Mouse (Mus musculus) cerebellum, adult 2 months (tissue): ENCODE data around the gene Etnk1. TPM values are rescaled to one million over a fixed set of nuclear protein-coding genes. Genes with fewer than 3 reads are reported as not detected.
"Not testable (repeated sequence)": the region's sequence is repeated elsewhere in the genome, so short reads cannot be mapped to it uniquely, and the experiment has no call there.

Experiments
- DNase-seq, 2 experiments: peaks; one replicate each; pipeline ENCODE4 v3.0.0; 2021
- H3K27ac ChIP-seq: fragments of 200-500 bp; 2 replicates; pipeline ENCODE4 v1.5.1; 2012; ENCODE audit warnings: low read length, control low read depth, inconsistent platforms; ENCODE audit not compliant: insufficient read depth
- H3K27me3 ChIP-seq: fragments of 200-500 bp; 2 replicates; pipeline ENCODE4 v1.6.1; 2012; ENCODE audit warnings: inconsistent platforms, mild to moderate bottlenecking, low read length, moderate library complexity; ENCODE audit not compliant: control insufficient read depth, insufficient read depth
- H3K4me1 ChIP-seq: fragments of 200-500 bp; 2 replicates; pipeline ENCODE4 v1.6.1; 2011; ENCODE audit warnings: low read length; ENCODE audit not compliant: control insufficient read depth, insufficient read depth
- H3K4me3 ChIP-seq: fragments of 200-500 bp; replicated peaks from 2 replicates; pipeline ENCODE3; 2011; ENCODE audit warnings: mild to moderate bottlenecking, low read depth, low read length, control low read depth; ENCODE audit not compliant: insufficient read depth
- CTCF ChIP-seq: fragments of 200-500 bp; IDR thresholded peaks from 2 replicates; pipeline ENCODE4 v1.5.1; 2011; ENCODE audit warnings: low read depth, mild to moderate bottlenecking, control low read depth, low read length, moderate library complexity, borderline replicate concordance; ENCODE audit not compliant: insufficient read depth
- POLR2A ChIP-seq: fragments of 200-500 bp; IDR thresholded peaks from 2 replicates; pipeline ENCODE4 v1.6.1; 2011; ENCODE audit warnings: low read length, control low read depth, borderline replicate concordance; ENCODE audit not compliant: insufficient read depth
- WGBS: fragments of 180-500 bp; shearing (Covaris S2); methylation state at CpG from one replicate; pipeline ENCODE4 v1.1.7; 2018; 5-methylcytosine and 5-hydroxymethylcytosine counted together
- polyA plus RNA-seq: library from polyadenylated mRNA; depleted of rRNA; stranded (reverse); fragments of >200 nt; gene quantifications from 2 replicates; pipeline ENCODE4 v1.2.3, GENCODE M21; 2012

Etnk1 gene
- polyA plus RNA-seq, 1 experiment: 163 TPM

DNA sequence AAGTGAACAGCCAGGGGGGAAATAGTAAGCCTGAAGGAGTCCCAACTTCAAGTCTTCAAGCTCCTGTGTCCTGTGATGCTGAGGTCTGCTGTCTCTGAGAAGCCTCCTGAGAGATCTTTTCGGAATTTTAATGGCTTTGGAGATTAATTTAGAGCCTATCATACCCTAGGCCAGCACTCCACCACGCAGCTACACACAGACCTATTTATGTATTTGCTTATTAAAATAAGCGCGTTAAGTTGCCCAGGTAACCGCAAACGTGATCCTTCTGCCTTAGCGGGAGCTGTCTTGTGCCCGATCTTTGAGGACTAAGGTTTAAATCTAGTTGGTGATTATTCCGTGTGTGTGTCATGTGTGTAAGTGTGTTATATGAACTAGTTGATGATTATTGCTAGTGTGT is 23.7 kb upstream of the Etnk1 start:
- TF ChIP-seq CTCF: no peak
- no peak for TF ChIP-seq POLR2A
- no peak overlapping the region for H3K27ac ChIP-seq
- no peaks in the 10 kb centered on the region for H3K4me1 ChIP-seq
- H3K4me3 ChIP-seq: no peak overlapping the region
- 73% methylated on average over 9 of the region's 9 CpGs for WGBS
- H3K27me3 ChIP-seq: no peaks in the 10 kb centered on the region
- DNase-seq: no peak

DNA sequence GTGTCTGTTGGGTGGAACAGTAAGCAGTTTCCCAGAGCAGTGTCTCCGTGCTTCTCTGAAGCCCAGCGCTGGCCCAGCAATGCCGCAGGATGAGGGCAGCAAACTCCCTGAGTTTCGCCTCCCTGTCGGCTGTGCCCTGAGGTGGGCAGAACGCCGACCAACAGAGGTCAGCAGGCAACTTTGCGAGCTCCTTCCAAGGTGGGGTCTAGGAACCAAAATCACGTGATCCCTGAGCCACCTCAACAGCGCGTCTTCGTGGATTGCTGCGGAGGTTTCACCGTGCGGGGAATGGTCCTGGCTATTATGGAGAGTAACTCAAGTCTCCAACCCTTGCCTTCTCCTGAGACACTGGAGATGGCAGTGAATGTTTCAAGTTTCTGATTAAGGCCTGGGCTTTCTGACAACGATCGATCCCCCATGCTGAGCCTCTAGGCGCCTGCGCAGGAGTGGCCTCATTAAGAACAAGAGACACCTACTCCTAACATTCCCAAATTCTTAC is 23.2 kb upstream of the Etnk1 start:
- peak; percentile 39 to 56 for DNase-seq
- no peak for TF ChIP-seq POLR2A
- TF ChIP-seq CTCF: no peak

DNA sequence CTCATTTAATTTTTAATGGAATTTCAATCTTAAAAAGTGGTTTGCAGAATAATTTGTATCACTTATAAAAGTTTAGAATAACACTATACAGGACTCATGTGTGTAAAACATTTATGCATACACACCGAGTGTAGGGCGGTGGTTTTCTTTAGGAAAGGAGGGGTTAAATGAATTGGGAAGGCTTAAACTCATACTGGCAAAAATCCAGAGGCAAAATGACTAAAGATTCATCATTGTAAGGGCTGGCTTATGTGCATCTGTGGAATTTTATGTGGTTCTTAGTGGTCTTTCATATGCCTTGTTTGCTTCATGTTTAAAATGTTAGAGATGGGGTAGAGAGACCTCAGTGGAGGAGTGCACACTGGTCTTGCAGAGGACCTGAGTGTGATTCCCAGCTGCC is 22.5 kb upstream of the Etnk1 start:
- H3K27ac ChIP-seq: no peak overlapping the region
- TF ChIP-seq POLR2A: no peak
- TF ChIP-seq CTCF: no peak
- WGBS: 91% methylated on average over 2 of the region's 2 CpGs
- DNase-seq: no peak
- no peaks in the 10 kb centered on the region for H3K4me1 ChIP-seq
- no peak overlapping the region for H3K4me3 ChIP-seq
- H3K27me3 ChIP-seq: no peaks in the 10 kb centered on the region

More for the DNA sequence above, 23.2 kb upstream of the Etnk1 start:
- no peaks in the 10 kb centered on the region for H3K27me3 ChIP-seq
- H3K4me1 ChIP-seq: no peaks in the 10 kb centered on the region
- H3K27ac ChIP-seq: no peak overlapping the region
- H3K4me3 ChIP-seq: peak overlapping the region; percentile 79
- WGBS: 20% methylated on average over 19 of the region's 19 CpGs

DNA sequence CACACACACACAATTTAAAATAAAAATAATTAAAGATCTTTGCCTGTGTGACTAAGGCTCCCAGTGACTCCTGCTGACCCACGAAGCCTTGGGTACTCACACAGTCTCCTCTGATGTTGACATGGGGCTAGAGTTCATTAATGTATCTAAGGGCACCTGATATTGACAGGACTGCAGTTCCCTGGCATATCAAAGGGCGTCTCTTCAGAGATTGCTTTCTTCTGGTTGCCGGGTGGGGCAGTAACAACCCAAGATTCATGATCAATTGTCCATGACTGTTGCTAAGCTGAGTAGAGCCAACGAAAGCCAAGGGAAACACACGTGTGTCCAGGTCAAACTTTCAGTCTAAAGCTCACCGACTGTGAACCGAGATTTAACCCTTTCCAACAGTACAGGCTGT is 22.0 kb upstream of the Etnk1 start:
- no peak for DNase-seq
- H3K4me3 ChIP-seq: no peak overlapping the region
- no peaks in the 10 kb centered on the region for H3K4me1 ChIP-seq
- TF ChIP-seq POLR2A: no peak
- TF ChIP-seq CTCF: no peak
- H3K27ac ChIP-seq: no peak overlapping the region
- WGBS: 60% methylated on average over 7 of the region's 7 CpGs
- no peaks in the 10 kb centered on the region for H3K27me3 ChIP-seq

DNA sequence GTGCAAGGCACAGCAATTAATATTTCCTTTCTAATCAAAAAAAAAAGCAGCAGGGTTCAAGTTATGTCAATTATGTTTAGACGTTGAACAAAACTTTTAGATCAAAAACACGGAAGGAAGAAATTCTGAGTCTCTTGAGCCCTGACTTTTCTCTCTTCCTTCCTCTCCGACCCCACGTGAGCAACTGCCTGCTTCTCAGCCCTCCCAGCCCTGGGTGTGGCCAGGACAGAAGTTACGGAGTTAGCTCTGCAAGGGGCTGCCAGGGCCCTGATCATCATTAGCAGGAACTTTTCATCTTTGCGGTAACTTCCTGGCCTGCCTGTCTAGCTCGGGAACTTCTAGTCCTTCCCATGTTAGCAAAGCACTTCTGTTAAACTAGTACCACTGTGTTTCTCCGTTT is 20.3 kb upstream of the Etnk1 start:
- WGBS: 49% methylated on average over 8 of the region's 8 CpGs
- no peak overlapping the region for H3K4me3 ChIP-seq
- TF ChIP-seq CTCF (no peak), POLR2A (no peak)
- no peaks in the 10 kb centered on the region for H3K27me3 ChIP-seq
- no peaks in the 10 kb centered on the region for H3K4me1 ChIP-seq
- no peak for DNase-seq
- no peak overlapping the region for H3K27ac ChIP-seq

DNA sequence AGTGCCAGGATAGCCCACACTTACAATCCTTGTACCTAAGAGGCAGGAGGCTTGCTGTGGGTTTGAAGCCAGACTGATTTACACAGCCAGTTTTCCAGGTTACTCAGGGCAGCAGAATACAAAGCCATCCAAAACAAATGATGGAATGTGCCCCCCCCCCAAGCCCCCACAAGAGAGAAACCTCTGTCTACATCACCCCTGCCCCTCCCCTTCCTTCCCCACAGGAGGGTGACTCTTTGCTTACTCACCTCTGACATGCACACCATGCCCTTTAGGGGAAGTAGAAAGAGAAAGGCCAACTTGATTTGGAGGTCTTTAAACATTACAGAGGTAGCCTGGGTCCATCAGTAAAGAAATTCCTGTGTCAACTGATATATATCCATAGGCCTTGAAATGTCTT is 18.2 kb upstream of the Etnk1 start:
- no peak overlapping the region for H3K4me3 ChIP-seq
- no peak for DNase-seq
- H3K27ac ChIP-seq: no peak overlapping the region
- no peaks in the 10 kb centered on the region; the same call in 1 of the 2 replicates for H3K4me1 ChIP-seq
- no peaks in the 10 kb centered on the region for H3K27me3 ChIP-seq
- no peak for TF ChIP-seq CTCF
- TF ChIP-seq POLR2A: no peak

DNA sequence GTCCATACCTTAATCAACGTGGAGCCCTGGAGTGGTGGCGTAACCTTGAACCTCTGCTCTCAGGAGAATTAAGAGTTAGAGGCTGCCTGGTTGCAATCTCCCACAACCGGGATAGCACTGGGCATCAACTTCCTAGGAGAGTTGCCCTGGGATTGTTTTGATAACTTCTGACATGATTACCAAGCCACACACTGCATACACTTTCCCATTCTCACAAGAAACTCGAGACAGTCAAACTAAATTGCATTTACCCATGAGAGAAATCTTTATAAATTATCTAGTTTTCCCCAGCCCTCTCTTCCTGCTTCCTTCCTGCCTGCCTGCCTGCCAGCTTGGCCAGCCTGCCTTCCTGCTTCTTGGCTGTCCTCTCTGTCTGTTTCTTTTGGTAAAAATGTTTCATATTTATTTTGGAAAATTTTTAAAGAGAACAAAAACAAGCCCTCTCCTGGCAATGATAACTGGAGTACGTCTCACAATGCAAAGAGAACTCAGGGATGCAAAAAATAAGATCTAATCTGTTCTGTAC is 17.2 kb upstream of the Etnk1 start:
- no peak for DNase-seq
- no peak overlapping the region for H3K27ac ChIP-seq
- TF ChIP-seq CTCF: no peak
- TF ChIP-seq POLR2A: no peak
- H3K4me1 ChIP-seq: no peaks in the 10 kb centered on the region; the same call in 1 of the 2 replicates
- 59% methylated on average over 5 of the region's 5 CpGs for WGBS
- H3K27me3 ChIP-seq: no peaks in the 10 kb centered on the region
- H3K4me3 ChIP-seq: no peak overlapping the region

DNA sequence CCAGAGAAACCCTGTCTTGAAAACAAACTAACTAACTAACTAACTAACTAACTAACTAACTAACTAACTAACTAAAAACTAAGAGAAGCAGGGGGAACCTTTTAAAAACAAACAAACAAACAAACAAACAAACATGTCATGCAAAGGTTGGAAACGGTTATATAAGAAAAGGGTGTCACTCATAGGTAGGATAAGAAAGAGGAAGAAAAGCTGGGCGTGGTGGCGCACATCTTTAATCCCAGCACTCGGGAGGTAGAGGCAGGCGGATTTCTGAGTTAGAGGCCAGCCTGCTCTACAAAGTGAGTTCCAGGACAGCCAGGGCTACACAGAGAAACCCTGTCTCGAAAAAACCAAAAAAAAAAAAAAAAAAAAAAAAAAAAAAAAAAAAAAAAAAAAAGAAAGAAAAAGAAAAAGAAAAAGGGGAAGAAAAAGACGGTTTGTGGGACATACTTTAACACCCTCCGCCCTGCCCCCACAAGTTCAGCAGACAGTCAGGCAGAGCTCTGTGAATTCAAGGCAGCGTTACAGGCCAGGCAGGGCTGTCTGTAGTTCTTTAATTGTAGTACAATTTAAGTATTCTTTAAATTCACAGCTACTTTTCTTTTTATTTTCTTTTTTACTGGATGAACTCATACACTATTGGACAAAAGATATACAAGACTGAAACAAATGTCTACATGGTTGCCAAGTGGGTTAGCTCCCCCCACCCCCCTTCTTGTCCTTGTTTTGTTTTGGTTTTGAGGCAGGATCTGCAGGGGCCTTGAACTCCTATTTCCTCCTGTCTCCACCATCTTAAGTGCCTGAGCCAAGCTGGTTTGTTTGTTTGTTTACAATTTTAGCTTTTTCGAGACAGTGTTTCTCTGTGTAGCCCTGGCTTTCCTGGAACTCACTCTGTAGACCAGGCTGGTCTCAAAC is 15.7 kb upstream of the Etnk1 start:
- WGBS: 85% methylated on average over 10 of the region's 10 CpGs
- H3K4me3 ChIP-seq, H3K27ac ChIP-seq, DNase-seq, H3K4me1 ChIP-seq, H3K27me3 ChIP-seq: not testable (repeated sequence)
